Mouse (Mus musculus): ENCODE data around the gene Thsd4.

DNA sequence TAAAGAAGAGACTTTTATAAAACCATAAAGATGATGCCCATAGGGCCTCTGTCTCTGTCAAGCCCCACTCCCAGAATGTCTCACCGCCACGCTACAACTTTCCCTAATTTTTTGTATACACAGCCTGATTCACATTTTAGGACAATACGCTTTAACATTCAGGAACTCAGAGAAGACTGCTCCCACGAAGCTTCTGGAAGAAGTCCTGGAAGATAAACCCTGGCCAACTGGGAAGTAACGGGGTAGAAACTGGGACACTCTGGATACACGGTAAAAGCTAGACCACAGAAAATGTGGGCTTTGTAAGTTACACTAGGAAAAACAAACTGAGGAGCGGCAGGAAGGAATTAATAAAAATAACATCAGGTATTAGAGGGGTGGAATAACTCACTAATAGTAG is 318.7 kb downstream of the Thsd4 start:
- TF ChIP-seq POLR2A (IDR thresholded peaks at IDR 0.05; ENCODE audit: extremely low read depth, insufficient read depth, low read length) (no peak), CTCF (IDR thresholded peaks at IDR 0.05; ENCODE audit: extremely low read depth, insufficient read depth, low read length) (no peak)

All from cortical plate, adult 2 months (tissue).